In the genomic region with DNA sequence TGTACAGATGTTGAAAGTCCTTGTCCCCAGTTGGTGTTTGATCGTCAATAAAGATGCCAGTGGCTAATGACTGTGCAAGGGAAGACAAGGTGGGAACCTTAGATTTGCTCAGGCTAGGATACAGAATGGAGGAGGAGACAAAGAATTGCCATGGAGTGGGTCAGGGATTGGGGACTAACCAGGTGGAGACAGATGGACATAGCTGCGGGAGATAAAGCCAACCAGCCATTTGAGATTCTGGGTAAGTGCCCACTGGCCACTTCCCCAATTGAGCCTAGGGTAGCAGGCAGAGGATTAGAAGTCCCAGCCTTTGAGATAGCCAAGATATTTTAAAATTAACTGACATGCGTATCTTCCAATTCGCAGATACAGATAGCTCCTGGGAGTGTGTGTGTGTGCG, we compare ENCODE assay signal across 7 mouse cellular contexts.
"Had no signal": no experiment of that assay in that cellular context is flagged by ENCODE, and none has a peak within 500 bp of the region (broad histone marks: within the 10 kb centered on the region; RNA-seq: fewer than 3 reads in every experiment).

No protein-coding gene starts in this region.

- H3K36me3 ChIP-seq: limb, embryonic 15.5 days; liver, embryonic 12.5 days; midbrain, embryonic 13.5 days had no signal

- H3K27ac ChIP-seq: limb, embryonic 15.5 days; liver, embryonic 12.5 days; midbrain, embryonic 13.5 days had no signal

- H3K4me1 ChIP-seq: limb, embryonic 15.5 days; liver, embryonic 12.5 days; midbrain, embryonic 13.5 days had no signal

- DNase-seq: kidney, postnatal 25 days; lung, embryonic 14.5 days; right cerebral cortex, postnatal 14 days; thymus, postnatal 4 days had no signal

- ATAC-seq: liver, embryonic 12.5 days; midbrain, embryonic 13.5 days had no signal

- H3K4me3 ChIP-seq: limb, embryonic 15.5 days; liver, embryonic 12.5 days; midbrain, embryonic 13.5 days had no signal

- H3K4me2 ChIP-seq: limb, embryonic 15.5 days; liver, embryonic 12.5 days; lung, embryonic 14.5 days; midbrain, embryonic 13.5 days had no signal

- H3K9ac ChIP-seq: limb, embryonic 15.5 days; liver, embryonic 12.5 days; lung, embryonic 14.5 days; midbrain, embryonic 13.5 days had no signal

- H3K27me3 ChIP-seq: limb, embryonic 15.5 days; liver, embryonic 12.5 days; midbrain, embryonic 13.5 days had no signal

- H3K9me3 ChIP-seq: limb, embryonic 15.5 days; liver, embryonic 12.5 days; midbrain, embryonic 13.5 days had no signal
